Mouse (Mus musculus) midbrain, postnatal 0 days (tissue): ENCODE measurements at regions not wholly inside any gene's neighbourhood (a gene's known extent, or its start where the extent isn't known, plus 50 kb on each side); places are given as distances from the start of the nearest gene placed in this dataset.

ENCODE experiments used
- ATAC-seq: fragments of 200-750 bp; cut with Nextera tagmentation; 2 replicates; pipeline ENCODE4 v1.8.0; 2017; ENCODE audit warnings: moderate number of reproducible peaks, mild to moderate bottlenecking, moderate TSS enrichment, moderate library complexity; ENCODE audit not compliant: low FRiP score
- DNase-seq: peaks from one replicate; pipeline ENCODE4 v3.0.0-alpha.2; 2015; ENCODE audit warnings: low spot score
- H3K27ac ChIP-seq: fragments of 300-500 bp; sonication (generic); 2 replicates; pipeline ENCODE4 v1.5.1; 2014; ENCODE audit warnings: low read depth, mild to moderate bottlenecking, low read length, mixed read lengths
- H3K27me3 ChIP-seq: fragments of 300-500 bp; sonication (generic); 2 replicates; pipeline ENCODE4 v1.6.1; 2014; ENCODE audit warnings: low read length, control low read depth, mixed read lengths; ENCODE audit not compliant: insufficient read depth
- H3K36me3 ChIP-seq: fragments of 300-500 bp; sonication (generic); 2 replicates; pipeline ENCODE4 v1.6.1; 2014; ENCODE audit warnings: low read length, control low read depth, mixed read lengths; ENCODE audit not compliant: insufficient read depth
- H3K4me1 ChIP-seq: fragments of 300-500 bp; sonication (generic); 2 replicates; pipeline ENCODE4 v1.6.1; 2014; ENCODE audit warnings: mild to moderate bottlenecking, control low read depth, antibody characterized with exemption, low read length, mixed read lengths; ENCODE audit not compliant: insufficient read depth
- H3K4me2 ChIP-seq: fragments of 300-500 bp; sonication (generic); 2 replicates; pipeline ENCODE4 v1.6.1; 2014; ENCODE audit warnings: low read depth, mild to moderate bottlenecking, low read length, mixed read lengths; ENCODE audit not compliant: poor library complexity, severe bottlenecking
- H3K4me3 ChIP-seq: fragments of 300-500 bp; sonication (generic); 2 replicates; pipeline ENCODE4 v1.5.1; 2014; ENCODE audit warnings: low read depth, mild to moderate bottlenecking, low read length, moderate library complexity
- H3K9ac ChIP-seq: fragments of 300-500 bp; sonication (generic); replicated peaks from 2 replicates; pipeline ENCODE4 v1.6.1; 2014; ENCODE audit warnings: mild to moderate bottlenecking, low read length, moderate library complexity, mixed read lengths; ENCODE audit not compliant: poor library complexity, severe bottlenecking
- H3K9me3 ChIP-seq: fragments of 300-500 bp; sonication (generic); 2 replicates; pipeline ENCODE4 v1.6.1; 2016; ENCODE audit warnings: low read length, control low read depth
- CTCF ChIP-seq: IDR thresholded peaks from 2 replicates; pipeline ENCODE4 v1.5.1; 2016; ENCODE audit warnings: antibody characterized with exemption, mild to moderate bottlenecking
- WGBS: fragments of 180-500 bp; shearing (Covaris S2); extraction: QIAGEN DNeasy Blood & Tissue Kit; methylation state at CpG from one replicate; pipeline ENCODE4 v1.1.7; 2014; 5-methylcytosine and 5-hydroxymethylcytosine counted together

- Histone ChIP-seq H3K4me3 (no peak overlapping the region), H3K27ac (no peak overlapping the region), H3K27me3 (no peaks in the 10 kb centered on the region), H3K9ac (no peak overlapping the region), H3K9me3 (no peaks in the 10 kb centered on the region), H3K4me1 (no peaks in the 10 kb centered on the region), H3K4me2 (no peak overlapping the region), H3K36me3 (no peaks in the 10 kb centered on the region)
- ATAC-seq = no peak
- DNase-seq = no peak
- 89% methylated on average over 4 of the region's 4 CpGs for WGBS
- TF ChIP-seq CTCF = no peak
Observed at GRCm38 (mm10) chr7:71475383-71475782, 124.1 kb upstream of the Gm10295 start.

- no peak overlapping the region for H3K4me2 ChIP-seq
- TF ChIP-seq CTCF = no peak
- H3K27me3 ChIP-seq = no peaks in the 10 kb centered on the region
- 73% methylated on average over 12 of the region's 12 CpGs for WGBS
- H3K27ac ChIP-seq = no peak overlapping the region
- no peak for ATAC-seq
- H3K36me3 ChIP-seq = no peaks in the 10 kb centered on the region
- no peak overlapping the region for H3K4me3 ChIP-seq
- no peak for DNase-seq
- H3K9ac ChIP-seq = no peak overlapping the region
- no peaks in the 10 kb centered on the region for H3K9me3 ChIP-seq
- no peaks in the 10 kb centered on the region for H3K4me1 ChIP-seq
Observed at GRCm38 (mm10) chr7:71472384-71473141, 121.3 kb upstream of the Gm10295 start.

GRCm38 (mm10) chr7:71471658-71472383 lies 120.5 kb upstream of the Gm10295 start:
- Histone ChIP-seq H3K4me3 (no peak overlapping the region), H3K4me1 (no peaks in the 10 kb centered on the region), H3K27me3 (no peaks in the 10 kb centered on the region), H3K36me3 (no peaks in the 10 kb centered on the region), H3K27ac (no peak overlapping the region), H3K9me3 (no peaks in the 10 kb centered on the region), H3K9ac (no peak overlapping the region), H3K4me2 (no peak overlapping the region)
- DNase-seq (no peak), ATAC-seq (no peak)
- TF ChIP-seq CTCF = no peak
- WGBS = 68% methylated on average over 18 of the region's 18 CpGs

GRCm38 (mm10) chr7:71471319-71471657 lies 120.0 kb upstream of the Gm10295 start:
- H3K4me2 ChIP-seq = no peak overlapping the region
- H3K9me3 ChIP-seq = no peaks in the 10 kb centered on the region
- DNase-seq (no peak), ATAC-seq (no peak)
- H3K4me1 ChIP-seq = no peaks in the 10 kb centered on the region
- TF ChIP-seq CTCF = no peak
- H3K27ac ChIP-seq = no peak overlapping the region
- no peak overlapping the region for H3K9ac ChIP-seq
- H3K27me3 ChIP-seq = no peaks in the 10 kb centered on the region
- H3K4me3 ChIP-seq = no peak overlapping the region
- no peaks in the 10 kb centered on the region for H3K36me3 ChIP-seq
- WGBS = 69% methylated on average over 3 of the region's 3 CpGs

- Histone ChIP-seq H3K4me1 (no peaks in the 10 kb centered on the region), H3K9me3 (no peaks in the 10 kb centered on the region), H3K4me3 (no peak overlapping the region), H3K36me3 (no peaks in the 10 kb centered on the region), H3K9ac (no peak overlapping the region), H3K27me3 (no peaks in the 10 kb centered on the region), H3K27ac (no peak overlapping the region), H3K4me2 (no peak overlapping the region)
- ATAC-seq = no peak
- no peak for DNase-seq
- WGBS = 47% methylated on average over 2 of the region's 2 CpGs
- no peak for TF ChIP-seq CTCF
Observed at GRCm38 (mm10) chr7:71470418-71470817, 119.1 kb upstream of the Gm10295 start.

- WGBS = 90% methylated on average over 4 of the region's 4 CpGs
- no peak for DNase-seq
- ATAC-seq = no peak
- Histone ChIP-seq H3K36me3 (no peaks in the 10 kb centered on the region), H3K4me1 (no peaks in the 10 kb centered on the region), H3K27me3 (no peaks in the 10 kb centered on the region), H3K9ac (no peak overlapping the region), H3K4me2 (no peak overlapping the region), H3K27ac (no peak overlapping the region), H3K4me3 (no peak overlapping the region), H3K9me3 (no peaks in the 10 kb centered on the region)
- no peak for TF ChIP-seq CTCF
Observed at GRCm38 (mm10) chr7:71469951-71470350, 118.7 kb upstream of the Gm10295 start.
